Mouse (Mus musculus) C2C12 (cell line): ENCODE measurements around the gene Slc1a7. TPM values are rescaled to one million over a fixed set of nuclear protein-coding genes. Genes with fewer than 3 reads are reported as not detected.

Experiments used
- H3K27me3 ChIP-seq: one replicate; pipeline ENCODE4 v1.6.1; 2011; ENCODE audit not compliant: control insufficient read depth, insufficient read depth, insufficient read length
- H3K36me3 ChIP-seq: one replicate; pipeline ENCODE4 v1.6.1; 2011; ENCODE audit not compliant: control insufficient read depth, insufficient read depth
- H3K4me3 ChIP-seq: one replicate; pipeline ENCODE4 v1.5.1; 2011; ENCODE audit warnings: mild to moderate bottlenecking, control low read depth; ENCODE audit not compliant: poor library complexity, insufficient read depth, severe bottlenecking
- H3K79me2 ChIP-seq: one replicate; pipeline ENCODE4 v1.6.1; 2011; ENCODE audit not compliant: control insufficient read depth, insufficient read depth
- H3K79me3 ChIP-seq: one replicate; pipeline ENCODE4 v1.6.1; 2011; ENCODE audit warnings: low read depth, control low read depth
- H3ac ChIP-seq: one replicate; pipeline ENCODE3; 2011; ENCODE audit warnings: low read depth; ENCODE audit not compliant: control insufficient read depth, insufficient read length
- CEBPB ChIP-seq: IDR thresholded peaks from one replicate; pipeline ENCODE4 v1.6.1; 2011; ENCODE audit warnings: low read depth, mild to moderate bottlenecking, control low read depth, moderate library complexity
- CTCF ChIP-seq: IDR thresholded peaks from one replicate; pipeline ENCODE4 v1.5.1; 2011; ENCODE audit not compliant: control insufficient read depth, insufficient read depth, insufficient read length
- FOSL1 ChIP-seq: IDR thresholded peaks from one replicate; pipeline ENCODE4 v1.8.0; 2011; ENCODE audit warnings: mild to moderate bottlenecking, low read length; ENCODE audit not compliant: poor library complexity, insufficient read depth, severe bottlenecking
- MAX ChIP-seq: IDR thresholded peaks from one replicate; pipeline ENCODE4 v1.6.1; 2011; ENCODE audit warnings: mild to moderate bottlenecking, control low read depth
- MYOD1 ChIP-seq: IDR thresholded peaks from one replicate; pipeline ENCODE4 v1.6.1; 2011; ENCODE audit warnings: low read depth; ENCODE audit not compliant: control insufficient read depth, insufficient read length
- MYOG ChIP-seq: IDR thresholded peaks from one replicate; pipeline ENCODE4 v1.6.1; 2011; ENCODE audit not compliant: control insufficient read depth, insufficient read length; ENCODE audit errors: extremely low read depth
- USF1 ChIP-seq: IDR thresholded peaks from one replicate; pipeline ENCODE4 v1.6.1; 2011; ENCODE audit warnings: low read depth, mild to moderate bottlenecking, control low read depth, moderate library complexity
- polyA plus RNA-seq: library from polyadenylated mRNA; unstranded; fragments of >200 nt; fragmentation: generic; extraction: Trizol; gene quantifications from one replicate; pipeline ENCODE4 v1.2.1, GENCODE M21; 2012; ENCODE audit warnings: missing spikeins

Gene Slc1a7
- polyA plus RNA-seq, 1 experiment: not detected

DNA sequence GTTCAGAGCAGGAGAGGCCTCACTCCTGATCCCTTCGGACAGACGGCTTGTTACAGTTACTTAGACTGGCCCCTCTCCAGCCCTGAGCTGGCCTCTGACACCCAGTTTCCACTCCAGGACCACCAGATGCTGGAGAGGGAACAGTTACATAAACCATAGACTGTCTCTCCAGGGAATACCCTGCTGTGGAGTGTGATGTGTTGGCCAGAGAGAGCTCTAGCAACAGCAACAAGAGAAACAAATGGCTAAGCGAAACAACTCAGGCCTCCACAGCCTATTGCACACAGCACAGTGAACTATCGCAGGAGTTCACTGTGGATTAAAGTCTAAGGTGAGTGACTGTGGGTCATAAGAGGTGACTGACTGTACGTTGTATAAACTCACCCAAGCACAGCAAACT, 56.5 kb downstream of the Slc1a7 start:
- no peak for TF ChIP-seq MAX
- TF ChIP-seq USF1: no peak
- TF ChIP-seq CTCF: no peak
- no peak for TF ChIP-seq CEBPB
- Histone ChIP-seq H3ac (no peak overlapping the region), H3K36me3 (no peaks in the 10 kb centered on the region), H3K4me3 (no peak overlapping the region), H3K79me2 (no peaks in the 10 kb centered on the region), H3K27me3 (no peaks in the 10 kb centered on the region), H3K79me3 (no peaks in the 10 kb centered on the region)

DNA sequence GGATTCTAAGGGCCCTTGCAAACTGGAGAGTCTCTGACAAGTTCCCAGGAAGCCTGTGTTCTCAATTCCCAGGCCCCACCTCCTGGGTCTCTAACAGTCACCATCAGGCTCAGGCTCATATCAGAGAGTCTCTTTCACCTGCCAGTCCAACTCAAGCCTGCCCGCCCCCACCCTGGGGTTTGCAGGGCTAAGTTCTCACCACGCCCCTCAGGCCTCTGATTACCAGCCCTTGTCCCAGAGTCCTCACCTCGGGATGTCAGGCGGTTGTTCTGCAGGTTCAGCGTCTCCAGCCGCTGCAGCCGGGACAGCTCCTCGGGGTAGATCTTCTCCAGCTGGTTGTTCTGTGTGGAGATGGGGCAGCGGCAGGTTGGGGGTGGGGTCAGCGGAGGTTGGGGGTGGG, 57.1 kb downstream of the Slc1a7 start:
- Histone ChIP-seq H3K4me3 (no peak overlapping the region), H3K27me3 (peaks cover 6% of the 10 kb centered on the region), H3K36me3 (no peaks in the 10 kb centered on the region), H3ac (no peak overlapping the region), H3K79me3 (no peaks in the 10 kb centered on the region), H3K79me2 (no peaks in the 10 kb centered on the region)
- TF ChIP-seq USF1: no peak
- TF ChIP-seq MAX: no peak
- TF ChIP-seq CEBPB: no peak
- no peak for TF ChIP-seq MYOD1
- no peak for TF ChIP-seq CTCF
- TF ChIP-seq MYOG: no peak
- no peak for TF ChIP-seq FOSL1

DNA sequence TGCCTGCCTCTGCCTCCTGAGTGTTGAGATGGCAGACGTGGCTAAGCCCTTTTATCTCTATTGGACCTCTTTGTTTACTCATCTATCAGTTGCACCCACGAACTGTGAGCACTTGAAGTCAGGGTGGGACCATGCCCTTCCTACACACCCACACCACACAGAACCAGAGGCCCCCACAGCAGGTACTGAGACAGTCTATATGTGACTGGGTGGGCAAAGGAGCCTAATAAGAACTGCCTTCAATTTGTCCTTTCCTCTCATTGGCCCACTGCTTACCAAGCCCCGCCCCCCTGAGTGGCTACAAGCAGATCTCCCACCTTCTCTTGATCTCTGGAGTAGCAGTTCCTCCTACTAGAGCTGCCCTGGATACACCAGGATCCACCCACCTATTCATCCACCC, 58.1 kb downstream of the Slc1a7 start:
- Histone ChIP-seq H3K79me2 (no peaks in the 10 kb centered on the region), H3K27me3 (peaks cover 15% of the 10 kb centered on the region), H3K4me3 (no peak overlapping the region), H3ac (no peak overlapping the region), H3K36me3 (no peaks in the 10 kb centered on the region), H3K79me3 (no peaks in the 10 kb centered on the region)
- no peak for TF ChIP-seq MYOD1

DNA sequence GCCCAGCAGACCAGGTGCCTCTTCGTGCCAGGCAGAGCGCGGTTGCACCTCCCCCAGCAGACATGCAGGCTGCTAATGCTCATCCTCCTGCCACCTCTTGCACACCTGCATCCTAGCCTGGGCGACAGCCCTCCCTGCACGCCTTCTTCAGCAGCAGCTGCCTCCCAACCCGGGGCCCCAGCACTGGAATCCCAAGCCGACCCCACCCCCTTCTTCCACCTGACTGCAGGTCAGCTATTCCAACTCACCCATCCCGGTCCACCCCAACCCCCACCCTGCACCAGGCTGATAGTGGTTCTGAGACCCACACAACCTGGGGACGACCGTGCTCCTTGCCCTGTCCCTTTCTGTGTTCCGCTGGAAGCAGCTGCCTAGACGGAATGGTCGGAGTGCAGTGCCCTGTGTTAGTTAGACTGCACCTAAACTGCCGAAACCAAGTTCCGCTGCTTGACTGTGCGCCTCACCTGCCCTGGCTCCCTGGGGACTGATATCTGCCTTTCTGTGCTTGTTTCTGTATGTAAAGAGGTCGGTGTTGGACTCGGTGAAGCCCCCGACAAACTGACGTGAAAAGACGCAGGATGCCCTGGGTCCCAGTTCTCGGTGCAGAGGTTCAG, 62.9 kb downstream of the Slc1a7 start:
- H3K4me3 ChIP-seq: no peak overlapping the region
- H3K79me3 ChIP-seq: no peaks in the 10 kb centered on the region
- no peaks in the 10 kb centered on the region for H3K36me3 ChIP-seq
- peaks cover 28% of the 10 kb centered on the region for H3K27me3 ChIP-seq
- no peak for TF ChIP-seq CEBPB
- no peak for TF ChIP-seq MYOG
- no peak for TF ChIP-seq USF1
- no peak for TF ChIP-seq FOSL1
- no peak for TF ChIP-seq CTCF
- TF ChIP-seq MYOD1: no peak
- no peak for TF ChIP-seq MAX
- H3K79me2 ChIP-seq: no peaks in the 10 kb centered on the region
- H3ac ChIP-seq: no peak overlapping the region

DNA sequence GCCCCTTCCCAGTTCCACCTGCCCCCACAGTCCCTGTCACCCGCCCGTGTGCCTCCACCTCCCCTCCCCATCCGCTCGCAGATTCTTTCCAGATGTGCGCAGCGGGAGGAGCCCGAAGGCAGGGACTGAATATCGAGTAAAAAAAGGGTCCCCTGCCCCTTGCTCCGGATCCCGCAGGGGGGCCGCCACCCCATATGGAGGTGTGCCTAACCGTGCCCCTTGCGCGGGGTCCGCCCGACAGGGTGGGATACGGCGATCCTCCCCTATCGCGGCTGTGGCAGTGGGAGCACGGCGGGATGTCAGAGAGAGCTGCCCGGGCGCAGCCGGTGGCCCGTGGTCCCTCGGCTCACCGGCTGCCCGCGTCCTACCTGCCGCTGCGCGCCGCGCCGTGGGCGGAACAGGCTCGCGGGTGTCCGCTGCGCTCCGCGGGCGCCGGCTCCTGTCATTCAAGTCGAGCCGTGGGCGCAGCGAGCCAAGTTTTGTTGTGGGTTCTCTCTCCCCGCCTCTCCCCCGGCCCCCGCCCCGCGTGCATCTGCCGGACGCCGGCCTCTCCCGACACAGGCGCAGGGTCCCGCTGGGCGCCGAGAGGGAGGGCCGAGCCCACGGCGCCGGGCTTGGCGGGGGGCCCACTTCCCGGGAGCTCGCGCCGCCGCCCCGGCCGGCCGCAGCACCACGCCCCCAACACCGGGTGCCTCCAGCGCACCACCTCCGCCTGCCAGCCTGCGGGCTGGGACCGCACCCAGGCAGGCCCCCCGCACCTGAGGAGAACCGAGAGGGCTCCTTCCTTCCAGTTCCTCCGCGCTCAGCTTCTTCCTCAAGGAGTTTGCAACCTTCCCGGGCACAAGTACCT, 63.6 kb downstream of the Slc1a7 start:
- H3K27me3 ChIP-seq: peaks cover 28% of the 10 kb centered on the region
- H3K36me3 ChIP-seq: no peaks in the 10 kb centered on the region
- H3K4me3 ChIP-seq: no peak overlapping the region
- TF ChIP-seq CEBPB (no peak), MAX (no peak), USF1 (no peak), FOSL1 (no peak), MYOD1 (no peak), MYOG (no peak), CTCF (no peak)
- no peaks in the 10 kb centered on the region for H3K79me2 ChIP-seq
- peak overlapping the region; percentile 63 for H3ac ChIP-seq
- no peaks in the 10 kb centered on the region for H3K79me3 ChIP-seq

GRCm38 (mm10) chr4:108032352-108032849, 64.3 kb downstream of the Slc1a7 start:
- no peaks in the 10 kb centered on the region for H3K36me3 ChIP-seq
- TF ChIP-seq FOSL1 (no peak), CEBPB (no peak), MYOD1 (no peak), MYOG (no peak), USF1 (no peak), CTCF (no peak), MAX (no peak)
- peaks cover 28% of the 10 kb centered on the region for H3K27me3 ChIP-seq
- no peaks in the 10 kb centered on the region for H3K79me2 ChIP-seq
- H3K79me3 ChIP-seq: no peaks in the 10 kb centered on the region
- no peak overlapping the region for H3ac ChIP-seq
- no peak overlapping the region for H3K4me3 ChIP-seq
